23 mouse cellular contexts compared by ENCODE assay signal in the genomic region with DNA sequence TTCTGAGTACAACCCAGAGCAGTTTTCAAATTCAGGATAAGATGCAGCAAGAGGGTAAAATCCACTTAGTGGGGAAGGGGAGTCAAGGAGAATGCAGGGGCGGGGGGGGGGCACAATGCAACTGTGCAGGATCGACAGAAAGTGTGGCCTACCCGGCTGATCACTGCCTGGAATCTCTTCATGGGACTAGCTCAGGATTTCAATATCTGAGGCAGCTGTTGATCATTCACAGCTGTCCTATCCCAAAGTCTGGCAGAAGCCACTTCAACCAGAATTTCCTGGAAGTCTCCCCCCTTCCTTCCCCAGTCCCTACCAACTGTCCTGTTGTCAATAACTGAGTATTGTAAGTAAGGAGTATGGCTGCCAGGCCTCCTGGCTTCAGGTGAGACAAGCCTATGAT.
DNase-seq lines count a peak whose midpoint lies in the region; ATAC-seq and TF ChIP-seq lines count a peak whose summit lies in the region.
"Had no signal": no experiment of that assay in that cellular context is flagged by ENCODE, and none has a peak within 500 bp of the region (broad histone marks: within the 10 kb centered on the region; RNA-seq: fewer than 3 reads in every experiment).

No protein-coding gene starts in this region.

- no peak for TF ChIP-seq CTCF in lung, embryonic 14.5 days (IDR thresholded peaks at IDR 0.05; ENCODE audit: low read depth)
- no peak for TF ChIP-seq CTCF in lung, adult 2 months (IDR thresholded peaks at IDR 0.05; ENCODE audit: insufficient read depth, low read length)

- no peak overlapping the region for H3K4me3 ChIP-seq in lung, embryonic 14.5 days (ENCODE audit: low read depth, low read length)
- no peak overlapping the region for H3K4me3 ChIP-seq in lung, adult 2 months (replicated peaks; ENCODE audit: extremely low read depth, low read depth, low read length)
- H3K4me3 ChIP-seq in lung, embryonic 16.5 days (ENCODE audit: low read length), result no peak overlapping the region
- H3K4me3 ChIP-seq: embryonic facial prominence, embryonic 13.5 days; embryonic facial prominence, embryonic 15.5 days; erythroblast, embryonic 14.5 days; forebrain, embryonic 10.5 days; forebrain, embryonic 12.5 days had no signal

- 34% methylated on average over 3 of the region's 3 CpGs for whole genome bisulfite sequencing in lung, embryonic 14.5 days
- 68% methylated on average over 3 of the region's 3 CpGs for WGBS in lung, adult 2 months
- WGBS in lung, embryonic 16.5 days, result 52% methylated on average over 3 of the region's 3 CpGs

- H3K9ac ChIP-seq in lung, embryonic 14.5 days, result no peak overlapping the region
- H3K9ac ChIP-seq in lung, embryonic 16.5 days (ENCODE audit: low read length), result no peak overlapping the region
- H3K9ac ChIP-seq: embryonic facial prominence, embryonic 13.5 days; embryonic facial prominence, embryonic 15.5 days; forebrain, embryonic 12.5 days had no signal

- TF ChIP-seq POLR2A in lung, adult 2 months (IDR thresholded peaks at IDR 0.05; ENCODE audit: borderline replicate concordance, extremely low read depth, low read depth, low read length), result no peak

- H3K27me3 ChIP-seq in lung, embryonic 14.5 days (ENCODE audit: insufficient read depth, low read length), result no peaks in the 10 kb centered on the region
- no peaks in the 10 kb centered on the region for H3K27me3 ChIP-seq in lung, embryonic 16.5 days (ENCODE audit: control insufficient read depth, insufficient read depth, low read depth, low read length)
- H3K27me3 ChIP-seq: embryonic facial prominence, embryonic 13.5 days; embryonic facial prominence, embryonic 15.5 days; forebrain, embryonic 12.5 days had no signal

- H3K4me2 ChIP-seq in lung, embryonic 14.5 days, result no peak overlapping the region
- H3K4me2 ChIP-seq in lung, embryonic 16.5 days (ENCODE audit: low read depth, low read length), result no peak overlapping the region
- H3K4me2 ChIP-seq: embryonic facial prominence, embryonic 13.5 days; embryonic facial prominence, embryonic 15.5 days; forebrain, embryonic 12.5 days had no signal

- H3K36me3 ChIP-seq in lung, embryonic 14.5 days (ENCODE audit: insufficient read depth), result no peaks in the 10 kb centered on the region
- no peaks in the 10 kb centered on the region for H3K36me3 ChIP-seq in lung, embryonic 16.5 days (ENCODE audit: control insufficient read depth, insufficient read depth, low read length)
- H3K36me3 ChIP-seq: embryonic facial prominence, embryonic 13.5 days; embryonic facial prominence, embryonic 15.5 days; forebrain, embryonic 10.5 days; forebrain, embryonic 12.5 days had no signal

- H3K4me1 ChIP-seq in lung, embryonic 14.5 days (ENCODE audit: insufficient read depth), result no peaks in the 10 kb centered on the region
- H3K4me1 ChIP-seq in lung, adult 2 months (ENCODE audit: control insufficient read depth, insufficient read depth, low read length), result peaks cover 7% of the 10 kb centered on the region
- peaks cover 23% of the 10 kb centered on the region for H3K4me1 ChIP-seq in lung, embryonic 16.5 days (replicated peaks; ENCODE audit: control insufficient read depth, insufficient read depth, low read length)
- H3K4me1 ChIP-seq: forebrain, embryonic 12.5 days had no signal

- peak; percentile 73 for ATAC-seq in lung, embryonic 14.5 days (ENCODE audit: insufficient read depth)
- ATAC-seq in lung, embryonic 16.5 days (ENCODE audit: low read depth), result peak; percentile 63; the same call in 1 of the 2 replicates
- ATAC-seq: forebrain, embryonic 14.5 days had no signal

- DNase-seq in lung, embryonic 14.5 days, result peak; percentile 65
- DNase-seq in lung, adult 2 months, result no peak
- no peak for DNase-seq in lung, adult 18-20 months
- DNase-seq in lung, postnatal 10 days, result peak; percentile 29
- DNase-seq in lung, postnatal 25 days (ENCODE audit: low spot score), result no peak
- DNase-seq in layer of hippocampus, adult 9-10 months (ENCODE audit: low spot score), result no peak
- DNase-seq: adrenal gland, adult 2 months; adrenal gland, postnatal 10 days; adrenal gland, postnatal 25 days; cerebellum, adult 11 months; cerebellum, adult 18-20 months; cerebellum, adult 8-10 months; cerebellum, adult 9-11 months; cerebellum, postnatal 14 days; cerebellum, postnatal 36 days; embryo, embryonic 11 days had no signal

- no peaks in the 10 kb centered on the region for H3K9me3 ChIP-seq in lung, embryonic 14.5 days (ENCODE audit: low read depth, low read length)
- no peaks in the 10 kb centered on the region for H3K9me3 ChIP-seq in lung, embryonic 16.5 days (ENCODE audit: control insufficient read depth, low read length)
- H3K9me3 ChIP-seq: embryonic facial prominence, embryonic 13.5 days; embryonic facial prominence, embryonic 15.5 days; forebrain, embryonic 10.5 days; forebrain, embryonic 12.5 days had no signal

- H3K27ac ChIP-seq in lung, embryonic 14.5 days (ENCODE audit: low read depth), result no peak overlapping the region; the same call in 1 of the 2 replicates
- peak overlapping the region; percentile 40; the same call in 1 of the 2 replicates for H3K27ac ChIP-seq in lung, embryonic 16.5 days (ENCODE audit: low read length)
- H3K27ac ChIP-seq: embryonic facial prominence, embryonic 13.5 days; embryonic facial prominence, embryonic 15.5 days; forebrain, embryonic 10.5 days; forebrain, embryonic 12.5 days had no signal

Comparison
In these comparisons a context has a peak if more than half of its experiments do, and no peak if none do; other contexts are left out.
1. DNase-seq: peak in lung, embryonic 14.5 days (single experiment) and lung, postnatal 10 days (single experiment); none in lung, adult 2 months (single experiment), lung, adult 18-20 months (0 of 2), lung, postnatal 25 days (single experiment) and layer of hippocampus, adult 9-10 months (single experiment).